Mouse (Mus musculus): ENCODE measurements around the gene Klri1. TPM values are rescaled to one million over a fixed set of nuclear protein-coding genes. Genes with fewer than 3 reads are reported as not detected.
"Not testable (repeated sequence)": the region's sequence is repeated elsewhere in the genome, so short reads cannot be mapped to it uniquely, and the experiment has no call there.

The Klri1 gene
- polyA plus RNA-seq, 1 experiment from 2014 or later = not detected

DNA sequence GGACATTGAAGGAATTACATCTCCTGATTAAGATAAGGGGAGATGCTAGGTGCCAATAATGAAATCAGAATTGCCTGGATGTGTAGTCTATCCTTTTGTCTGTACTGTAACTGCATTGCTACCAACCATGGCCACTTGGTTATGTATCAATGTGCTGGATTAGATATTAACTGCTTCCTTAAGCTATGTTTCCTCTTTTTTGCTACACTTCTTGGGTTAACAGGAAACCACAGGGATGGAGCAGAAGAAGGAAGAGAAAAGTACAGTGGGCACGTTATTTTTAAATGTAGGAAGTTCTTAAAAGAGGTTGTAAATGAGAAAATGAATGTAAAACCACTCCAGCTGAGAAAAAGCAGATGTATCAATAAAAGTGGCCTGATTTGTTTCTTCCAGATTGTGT is 3.4 kb downstream of the Klri1 start:
- 25% methylated on average over 1 of the region's 1 CpGs for WGBS
- Histone ChIP-seq H3K4me3 (ENCODE audit: low read depth, low read length) (no peak overlapping the region), H3K9me3 (ENCODE audit: control insufficient read depth, low read length) (no peaks in the 10 kb centered on the region), H3K4me1 (ENCODE audit: control insufficient read depth, insufficient read depth, low read length) (no peaks in the 10 kb centered on the region), H3K27ac (replicated peaks; ENCODE audit: low read depth, low read length) (no peak overlapping the region), H3K27me3 (replicated peaks; ENCODE audit: control insufficient read depth, insufficient read depth, low read length) (no peaks in the 10 kb centered on the region), H3K36me3 (ENCODE audit: control insufficient read depth, insufficient read depth, low read length) (no peaks in the 10 kb centered on the region), H3K4me2 (ENCODE audit: low read depth, low read length) (no peak overlapping the region), H3K9ac (ENCODE audit: low read depth, low read length) (no peak overlapping the region)
- DNase-seq (ENCODE audit: low spot score) (no peak), ATAC-seq (ENCODE audit: low read depth) (no peak)

DNA sequence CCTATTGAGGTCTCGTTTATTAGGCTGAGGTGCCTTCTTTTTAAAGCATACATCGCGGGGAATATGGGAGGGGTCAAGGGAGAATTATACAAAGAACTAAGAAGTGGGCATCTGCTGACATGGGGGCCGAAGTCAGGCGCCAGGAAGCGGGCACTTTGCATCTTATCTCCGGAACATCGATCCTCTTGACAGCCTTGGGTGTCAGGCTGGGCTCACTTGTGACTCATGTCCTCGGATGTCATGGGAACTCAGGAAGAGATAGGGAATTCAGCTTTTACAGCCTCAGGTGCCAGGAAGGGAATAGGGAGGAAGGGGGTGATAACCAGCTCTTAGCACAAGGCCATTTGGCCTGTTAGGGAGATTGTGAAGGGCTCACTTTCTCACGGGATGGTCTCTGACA is 25.5 kb downstream of the Klri1 start:
- H3K27me3 ChIP-seq (replicated peaks; ENCODE audit: control insufficient read depth, insufficient read depth, low read length); H3K27ac ChIP-seq (replicated peaks; ENCODE audit: low read depth, low read length); DNase-seq (ENCODE audit: low spot score); H3K36me3 ChIP-seq (ENCODE audit: control insufficient read depth, insufficient read depth, low read length); H3K4me1 ChIP-seq (ENCODE audit: control insufficient read depth, insufficient read depth, low read length); H3K4me2 ChIP-seq (ENCODE audit: low read depth, low read length); ATAC-seq (ENCODE audit: low read depth); H3K4me3 ChIP-seq (ENCODE audit: low read depth, low read length); H3K9me3 ChIP-seq (ENCODE audit: control insufficient read depth, low read length); H3K9ac ChIP-seq (ENCODE audit: low read depth, low read length): not testable (repeated sequence)
- 85% methylated on average over 10 of the region's 10 CpGs for WGBS

DNA sequence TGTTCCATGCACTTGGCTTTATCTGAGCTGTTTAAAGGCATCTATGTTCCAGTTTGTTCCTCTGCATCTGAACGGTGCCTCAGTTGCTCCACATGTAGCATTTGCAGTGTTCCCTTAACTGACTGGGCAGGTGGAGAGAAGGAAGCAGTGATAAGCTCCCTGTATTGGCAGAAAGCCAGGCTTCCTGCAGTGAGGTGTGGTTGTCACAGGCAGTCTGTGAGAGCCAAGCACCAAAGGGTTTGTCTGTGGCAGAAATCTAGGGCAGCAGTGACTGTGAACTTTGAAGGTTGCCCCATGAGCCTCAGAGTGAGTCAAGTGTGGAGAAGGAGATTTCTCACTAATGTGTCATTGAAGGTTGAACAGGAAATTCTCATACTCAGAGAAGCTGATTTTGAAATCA is 36.6 kb downstream of the Klri1 start:
- ATAC-seq (ENCODE audit: low read depth) = no peak
- H3K9me3 ChIP-seq (ENCODE audit: control insufficient read depth, low read length) = no peaks in the 10 kb centered on the region
- H3K4me2 ChIP-seq (ENCODE audit: low read depth, low read length) = no peak overlapping the region
- 64% methylated on average over 1 of the region's 1 CpGs for WGBS
- no peak overlapping the region for H3K27ac ChIP-seq (replicated peaks; ENCODE audit: low read depth, low read length)
- H3K4me3 ChIP-seq (ENCODE audit: low read depth, low read length) = no peak overlapping the region
- no peaks in the 10 kb centered on the region for H3K36me3 ChIP-seq (ENCODE audit: control insufficient read depth, insufficient read depth, low read length)
- peak; percentile 3 for DNase-seq (ENCODE audit: low spot score)
- H3K27me3 ChIP-seq (replicated peaks; ENCODE audit: control insufficient read depth, insufficient read depth, low read length) = no peaks in the 10 kb centered on the region
- no peaks in the 10 kb centered on the region for H3K4me1 ChIP-seq (ENCODE audit: control insufficient read depth, insufficient read depth, low read length)
- H3K9ac ChIP-seq (ENCODE audit: low read depth, low read length) = no peak overlapping the region

DNA sequence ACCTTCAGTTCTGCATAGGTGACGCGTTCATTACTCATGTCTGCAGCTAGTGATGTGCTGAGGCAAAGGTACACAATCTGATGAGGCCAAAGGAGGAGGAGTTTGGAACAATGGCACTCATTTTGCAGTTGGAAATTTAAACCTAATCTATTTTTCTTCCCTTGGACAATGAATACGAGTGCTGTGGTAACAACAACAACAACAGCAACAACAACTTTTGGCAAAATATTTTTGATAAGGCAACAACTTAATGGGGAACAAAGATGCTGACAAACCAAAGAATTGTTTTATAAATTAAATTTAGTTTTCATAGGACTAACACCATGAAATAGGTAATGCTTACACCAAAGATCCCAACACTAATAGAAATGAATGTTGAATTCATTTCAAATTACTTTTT is 38.1 kb downstream of the Klri1 start, which contains the start of gene Klrc1:
Klrc1 (minus strand) TSS at position 101 of the 400 bp plus-strand sequence.
- ATAC-seq (ENCODE audit: low read depth) = no peak
- Histone ChIP-seq H3K9me3 (ENCODE audit: control insufficient read depth, low read length) (no peaks in the 10 kb centered on the region), H3K27ac (replicated peaks; ENCODE audit: low read depth, low read length) (no peak within 1 kb of the TSS), H3K4me3 (ENCODE audit: low read depth, low read length) (no peak within 1 kb of the TSS), H3K36me3 (ENCODE audit: control insufficient read depth, insufficient read depth, low read length) (no peaks in the 10 kb centered on the region), H3K4me2 (ENCODE audit: low read depth, low read length) (no peak within 1 kb of the TSS), H3K4me1 (ENCODE audit: control insufficient read depth, insufficient read depth, low read length) (no peaks in the 10 kb centered on the region), H3K9ac (ENCODE audit: low read depth, low read length) (no peak within 1 kb of the TSS), H3K27me3 (replicated peaks; ENCODE audit: control insufficient read depth, insufficient read depth, low read length) (no peaks in the 10 kb centered on the region)
- 71% methylated on average over 3 of the region's 3 CpGs for WGBS
- no peak for DNase-seq (ENCODE audit: low spot score)

DNA sequence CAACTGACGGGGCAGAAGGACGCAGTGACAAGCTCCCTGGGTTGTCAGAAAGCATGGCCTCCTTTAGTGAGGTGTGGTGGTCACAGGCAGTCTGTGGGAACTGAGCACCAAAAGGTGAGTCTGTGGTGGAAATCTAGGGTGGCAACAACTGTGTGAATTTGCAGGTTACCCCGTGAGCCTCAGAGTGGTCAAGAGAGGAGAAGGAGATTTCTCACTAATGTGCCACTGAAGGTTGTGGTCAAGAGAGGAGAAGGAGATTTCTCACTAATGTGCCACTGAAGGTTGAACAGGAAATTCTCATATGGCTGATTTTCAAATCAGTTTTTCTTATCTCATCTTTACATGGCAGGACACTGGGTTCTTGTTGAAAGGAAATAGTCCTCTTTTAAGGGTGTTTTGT is 55.6 kb downstream of the Klri1 start:
- not testable (repeated sequence) for H3K9me3 ChIP-seq (ENCODE audit: control insufficient read depth, low read length); ATAC-seq (ENCODE audit: low read depth); H3K4me1 ChIP-seq (ENCODE audit: control insufficient read depth, insufficient read depth, low read length); H3K4me2 ChIP-seq (ENCODE audit: low read depth, low read length); H3K27ac ChIP-seq (replicated peaks; ENCODE audit: low read depth, low read length); H3K36me3 ChIP-seq (ENCODE audit: control insufficient read depth, insufficient read depth, low read length); DNase-seq (ENCODE audit: low spot score); H3K27me3 ChIP-seq (replicated peaks; ENCODE audit: control insufficient read depth, insufficient read depth, low read length); H3K4me3 ChIP-seq (ENCODE audit: low read depth, low read length); H3K9ac ChIP-seq (ENCODE audit: low read depth, low read length)
- no CpG with 5 or more reads among the region's 3 CpGs for WGBS

DNA sequence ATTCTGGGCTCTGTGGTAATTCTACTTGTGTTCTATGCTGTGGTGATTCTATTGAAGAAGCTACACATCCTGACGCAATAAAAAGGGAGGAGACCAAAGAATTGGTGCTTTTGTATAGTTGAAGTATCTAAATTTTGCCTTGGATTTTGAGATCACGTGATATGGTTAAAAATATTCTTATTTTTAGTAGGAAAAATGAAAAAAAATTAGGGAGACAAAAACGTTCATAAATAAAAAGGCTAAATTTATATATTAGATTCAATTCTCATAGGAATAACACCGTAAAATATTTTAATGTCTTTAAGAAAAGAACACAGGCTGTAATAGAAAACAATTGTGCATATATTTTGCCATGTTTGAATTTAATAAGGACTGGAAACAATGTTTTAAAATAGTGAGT is 56.3 kb downstream of the Klri1 start, which contains the start of gene Klrc2:
Klrc2 (minus strand) TSS at position 101 of the 400 bp plus-strand sequence.
- not testable (repeated sequence) for DNase-seq (ENCODE audit: low spot score); H3K4me1 ChIP-seq (ENCODE audit: control insufficient read depth, insufficient read depth, low read length); H3K9me3 ChIP-seq (ENCODE audit: control insufficient read depth, low read length); H3K27me3 ChIP-seq (replicated peaks; ENCODE audit: control insufficient read depth, insufficient read depth, low read length); H3K36me3 ChIP-seq (ENCODE audit: control insufficient read depth, insufficient read depth, low read length); ATAC-seq (ENCODE audit: low read depth); H3K4me2 ChIP-seq (ENCODE audit: low read depth, low read length); H3K9ac ChIP-seq (ENCODE audit: low read depth, low read length); H3K4me3 ChIP-seq (ENCODE audit: low read depth, low read length); H3K27ac ChIP-seq (replicated peaks; ENCODE audit: low read depth, low read length)
- 78% methylated on average over 4 of the region's 4 CpGs for WGBS

Small RNA genes within 50 kb of the gene (microRNA-seq; reads per million reads assigned to microRNA genes)
- not detected for gene Mir680-1 (ENCODE audit: borderline number of aligned reads)

Other genes with a start within 250 kb of the Klri1 start
- 0.06 TPM in 1 of 2 replicates, not detected in the other for gene Olr1, start 210.0 kb downstream of the Klri1 start, polyA plus RNA-seq (2014; fragmentation: Nextera tagmentation; extraction: Ambion mirVana)
- not detected in 2 replicates for gene Tmem52b, start 204.6 kb downstream of the Klri1 start, polyA plus RNA-seq (2014; fragmentation: Nextera tagmentation; extraction: Ambion mirVana)
- 19.8 and 21.4 TPM in 2 replicates for gene Gabarapl1, start 184.0 kb downstream of the Klri1 start, polyA plus RNA-seq (2014; fragmentation: Nextera tagmentation; extraction: Ambion mirVana)
- gene Klre1, start 139.2 kb downstream of the Klri1 start, polyA plus RNA-seq (2014; fragmentation: Nextera tagmentation; extraction: Ambion mirVana) = not detected in 2 replicates
- 0.26 and 2.4 TPM in 2 replicates for gene Klrd1, start 125.3 kb downstream of the Klri1 start, polyA plus RNA-seq (2014; fragmentation: Nextera tagmentation; extraction: Ambion mirVana)
- gene Klrk1, start 93.3 kb downstream of the Klri1 start, polyA plus RNA-seq (2014; fragmentation: Nextera tagmentation; extraction: Ambion mirVana) = 0.06 TPM in 1 of 2 replicates, not detected in the other
- gene Klrc3, start 73.8 kb downstream of the Klri1 start, polyA plus RNA-seq (2014; fragmentation: Nextera tagmentation; extraction: Ambion mirVana) = not detected in 2 replicates
- not detected in 2 replicates for gene Klrc2, start 56.4 kb downstream of the Klri1 start, polyA plus RNA-seq (2014; fragmentation: Nextera tagmentation; extraction: Ambion mirVana)
- gene Klrc1, start 38.2 kb downstream of the Klri1 start, polyA plus RNA-seq (2014; fragmentation: Nextera tagmentation; extraction: Ambion mirVana) = not detected in 2 replicates
- not detected in 2 replicates for gene Klri2, start 23.4 kb upstream of the Klri1 start, polyA plus RNA-seq (2014; fragmentation: Nextera tagmentation; extraction: Ambion mirVana)
- gene Gm156, start 67.1 kb upstream of the Klri1 start, polyA plus RNA-seq (2014; fragmentation: Nextera tagmentation; extraction: Ambion mirVana) = not detected in 2 replicates
- not detected in 2 replicates for gene Gm17631, start 145.5 kb upstream of the Klri1 start, polyA plus RNA-seq (2014; fragmentation: Nextera tagmentation; extraction: Ambion mirVana)
- not detected in 2 replicates for gene Klra17, start 159.5 kb upstream of the Klri1 start, polyA plus RNA-seq (2014; fragmentation: Nextera tagmentation; extraction: Ambion mirVana)
- gene Klra5, start 200.5 kb upstream of the Klri1 start, polyA plus RNA-seq (2014; fragmentation: Nextera tagmentation; extraction: Ambion mirVana) = not detected in 2 replicates

All from embryonic facial prominence, embryonic 14.5 days (tissue).